Mouse (Mus musculus): ENCODE results near the gene Tnfrsf4. TPM values are rescaled to one million over a fixed set of nuclear protein-coding genes. Genes with fewer than 3 reads are reported as not detected.
A peak's percentile ranks its signal among the peaks of the same experiment; 100 is the strongest.

The Tnfrsf4 gene
- polyA plus RNA-seq, 1 experiment: 3.3 TPM

DNA sequence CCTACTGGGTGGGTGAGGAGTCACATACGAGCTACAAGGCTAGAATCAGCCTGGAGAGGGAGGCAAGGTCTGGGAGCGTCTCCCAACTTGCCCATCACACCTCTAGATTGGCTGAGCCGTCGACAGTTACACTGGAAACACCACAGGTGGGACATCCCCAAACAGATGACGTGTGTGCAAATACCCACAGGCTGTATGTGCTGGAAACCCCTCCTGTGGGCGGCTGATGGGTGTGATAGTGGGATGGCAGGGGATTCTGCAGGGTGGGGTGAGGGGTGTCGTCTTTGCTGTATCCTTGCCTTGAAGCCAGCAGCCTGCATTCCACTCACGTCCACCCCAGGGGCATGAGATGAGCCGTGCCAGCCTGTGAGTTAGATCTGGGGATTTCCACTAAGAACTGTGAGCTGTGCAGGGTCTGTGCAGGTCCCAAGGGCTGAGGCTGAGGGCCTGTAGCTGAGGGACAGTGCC, 17.0 kb downstream of the Tnfrsf4 start:
- TF ChIP-seq POLR2A (IDR thresholded peaks at IDR 0.05; ENCODE audit: borderline replicate concordance, extremely low read depth, insufficient read depth, insufficient read length, poor library complexity, severe bottlenecking) (no peak), CTCF (IDR thresholded peaks at IDR 0.05; ENCODE audit: borderline replicate concordance, extremely low read depth, insufficient read depth, insufficient read length) (no peak)
- DNase-seq (ENCODE audit: low read depth): peak; percentile 6

- no peak for TF ChIP-seq POLR2A (IDR thresholded peaks at IDR 0.05; ENCODE audit: borderline replicate concordance, extremely low read depth, insufficient read depth, insufficient read length, poor library complexity, severe bottlenecking)
- TF ChIP-seq CTCF (IDR thresholded peaks at IDR 0.05; ENCODE audit: borderline replicate concordance, extremely low read depth, insufficient read depth, insufficient read length): no peak
- no peak for DNase-seq (ENCODE audit: low read depth)
Observed at GRCm38 (mm10) chr4:156031255-156031592, 17.6 kb downstream of the Tnfrsf4 start.

DNA sequence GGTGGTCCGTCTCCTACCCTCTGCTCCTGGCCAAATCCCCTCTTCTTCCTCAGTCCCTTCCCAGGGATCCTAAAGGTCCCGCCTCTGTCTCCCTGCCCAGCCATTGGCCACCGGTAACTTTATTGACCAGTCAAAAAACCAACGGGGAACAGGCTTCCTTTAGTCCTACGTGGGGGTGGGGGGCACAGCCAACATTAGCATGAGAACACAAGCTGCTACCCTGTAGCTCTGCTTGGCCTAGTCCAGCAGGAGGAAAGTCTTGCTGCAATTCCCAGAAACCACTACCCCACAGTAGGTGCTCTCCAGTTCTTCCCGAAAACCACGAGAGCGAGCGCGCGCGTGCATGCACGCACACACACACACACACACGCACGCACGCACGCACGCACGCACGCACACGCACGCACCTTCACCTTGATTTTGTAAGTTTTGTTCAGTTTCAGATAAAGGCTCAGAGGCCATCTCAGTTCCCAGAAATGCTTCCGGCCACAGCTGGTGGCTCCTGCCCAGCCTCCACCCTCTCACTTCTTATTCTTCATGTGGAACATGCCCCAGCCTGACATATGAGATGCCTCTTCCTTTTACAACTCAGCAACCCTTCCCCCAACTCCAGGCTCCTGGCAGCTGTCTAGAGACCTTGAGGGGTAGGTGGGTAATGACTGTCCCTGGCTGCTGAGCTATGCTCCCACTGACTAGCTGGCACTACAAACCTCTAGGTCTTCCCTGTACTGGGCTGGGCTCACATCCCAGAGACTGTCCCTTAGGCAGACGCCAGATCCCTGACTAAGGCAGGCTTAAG, 18.1 kb downstream of the Tnfrsf4 start:
- DNase-seq (ENCODE audit: low read depth): peak; percentile 95
- no peak for TF ChIP-seq CTCF (IDR thresholded peaks at IDR 0.05; ENCODE audit: borderline replicate concordance, extremely low read depth, insufficient read depth, insufficient read length)

GRCm38 (mm10) chr4:156032856-156033255, 19.2 kb downstream of the Tnfrsf4 start:
- TF ChIP-seq POLR2A (IDR thresholded peaks at IDR 0.05; ENCODE audit: borderline replicate concordance, extremely low read depth, insufficient read depth, insufficient read length, poor library complexity, severe bottlenecking): no peak
- TF ChIP-seq CTCF (IDR thresholded peaks at IDR 0.05; ENCODE audit: borderline replicate concordance, extremely low read depth, insufficient read depth, insufficient read length): no peak
- no peak for DNase-seq (ENCODE audit: low read depth)

GRCm38 (mm10) chr4:156033476-156034119, 20.0 kb downstream of the Tnfrsf4 start:
- no peak for TF ChIP-seq POLR2A (IDR thresholded peaks at IDR 0.05; ENCODE audit: borderline replicate concordance, extremely low read depth, insufficient read depth, insufficient read length, poor library complexity, severe bottlenecking)
- TF ChIP-seq CTCF (IDR thresholded peaks at IDR 0.05; ENCODE audit: borderline replicate concordance, extremely low read depth, insufficient read depth, insufficient read length): peak; percentile 65; the same call in 1 of the 2 replicates
- DNase-seq (ENCODE audit: low read depth): peak; percentile 57

- TF ChIP-seq POLR2A (IDR thresholded peaks at IDR 0.05; ENCODE audit: borderline replicate concordance, extremely low read depth, insufficient read depth, insufficient read length, poor library complexity, severe bottlenecking) (no peak), CTCF (IDR thresholded peaks at IDR 0.05; ENCODE audit: borderline replicate concordance, extremely low read depth, insufficient read depth, insufficient read length) (no peak)
- DNase-seq (ENCODE audit: low read depth): no peak
Observed at GRCm38 (mm10) chr4:156034301-156034700, 20.7 kb downstream of the Tnfrsf4 start.

GRCm38 (mm10) chr4:156034901-156035300, 21.3 kb downstream of the Tnfrsf4 start:
- no peak for TF ChIP-seq POLR2A (IDR thresholded peaks at IDR 0.05; ENCODE audit: borderline replicate concordance, extremely low read depth, insufficient read depth, insufficient read length, poor library complexity, severe bottlenecking)
- TF ChIP-seq CTCF (IDR thresholded peaks at IDR 0.05; ENCODE audit: borderline replicate concordance, extremely low read depth, insufficient read depth, insufficient read length): no peak
- DNase-seq (ENCODE audit: low read depth): no peak

DNA sequence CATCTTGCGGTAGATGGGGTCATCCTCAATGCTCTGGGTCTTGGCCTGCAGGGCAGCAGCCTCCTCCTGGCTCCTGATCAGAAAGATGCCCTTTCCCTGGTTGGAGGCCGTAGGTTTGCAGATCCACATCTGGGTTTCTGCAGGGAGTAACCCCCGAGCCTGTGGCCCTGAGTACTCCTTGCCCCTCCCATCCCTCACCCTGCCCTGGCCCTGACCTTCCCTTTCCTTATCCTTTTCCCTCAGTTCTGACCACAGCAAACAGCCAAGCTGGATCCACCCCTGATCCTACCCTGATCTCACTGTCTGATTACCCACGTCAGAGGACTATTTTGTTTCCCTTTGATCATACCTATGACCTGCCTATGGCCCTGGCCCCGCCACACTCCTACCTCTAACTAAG, 31.1 kb downstream of the Tnfrsf4 start:
- no peak for DNase-seq (ENCODE audit: low read depth)
- TF ChIP-seq POLR2A (IDR thresholded peaks at IDR 0.05; ENCODE audit: borderline replicate concordance, extremely low read depth, insufficient read depth, insufficient read length, poor library complexity, severe bottlenecking) (no peak), CTCF (IDR thresholded peaks at IDR 0.05; ENCODE audit: borderline replicate concordance, extremely low read depth, insufficient read depth, insufficient read length) (no peak)

DNA sequence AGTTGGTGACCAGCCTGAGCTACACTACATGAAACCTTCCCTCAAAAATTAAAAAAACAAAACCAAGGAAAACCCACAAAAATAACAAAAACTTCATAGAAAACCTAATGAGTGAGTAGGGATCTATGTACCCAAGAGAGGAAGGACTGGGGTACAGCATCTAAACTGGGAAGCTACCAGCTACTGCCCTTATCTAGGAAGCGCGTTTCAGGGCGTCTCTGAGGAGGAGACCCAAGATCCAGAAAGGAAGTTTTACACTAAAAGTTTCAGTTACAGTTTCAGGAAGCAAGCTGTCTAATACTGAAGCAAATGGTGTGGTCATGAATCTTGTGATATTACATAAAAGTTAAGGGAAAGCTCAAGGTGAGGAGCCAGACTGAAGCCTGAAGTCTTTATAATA, 36.1 kb downstream of the Tnfrsf4 start:
- no peak for TF ChIP-seq CTCF (IDR thresholded peaks at IDR 0.05; ENCODE audit: borderline replicate concordance, extremely low read depth, insufficient read depth, insufficient read length)
- TF ChIP-seq POLR2A (IDR thresholded peaks at IDR 0.05; ENCODE audit: borderline replicate concordance, extremely low read depth, insufficient read depth, insufficient read length, poor library complexity, severe bottlenecking): no peak
- DNase-seq (ENCODE audit: low read depth): no peak

- DNase-seq (ENCODE audit: low read depth): peak; percentile 20
- no peak for TF ChIP-seq CTCF (IDR thresholded peaks at IDR 0.05; ENCODE audit: borderline replicate concordance, extremely low read depth, insufficient read depth, insufficient read length)
- no peak for TF ChIP-seq POLR2A (IDR thresholded peaks at IDR 0.05; ENCODE audit: borderline replicate concordance, extremely low read depth, insufficient read depth, insufficient read length, poor library complexity, severe bottlenecking)
Observed at GRCm38 (mm10) chr4:156050391-156050980, 36.8 kb downstream of the Tnfrsf4 start.

DNA sequence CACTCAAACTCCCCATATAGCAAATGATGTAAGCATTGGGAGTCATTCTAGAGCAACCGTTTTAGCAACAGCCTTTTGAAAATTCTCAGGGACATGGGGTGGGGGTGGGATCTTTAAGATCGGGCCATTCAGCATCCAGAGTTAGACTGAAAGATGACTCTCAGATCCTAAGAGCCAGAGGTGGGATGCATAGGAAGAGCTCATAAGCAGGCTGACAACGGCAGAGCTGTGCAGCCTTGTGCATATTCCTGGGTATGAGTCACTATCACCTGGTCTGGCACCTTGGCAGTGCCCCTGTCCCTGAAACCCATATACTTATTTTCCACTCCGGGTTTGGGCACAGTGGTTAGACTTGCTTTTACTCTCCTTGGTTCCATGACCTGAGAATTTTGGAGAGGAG, 39.5 kb downstream of the Tnfrsf4 start:
- DNase-seq (ENCODE audit: low read depth): no peak

More for the DNA sequence above, 39.5 kb downstream of the Tnfrsf4 start:
- TF ChIP-seq CTCF (IDR thresholded peaks at IDR 0.05; ENCODE audit: borderline replicate concordance, extremely low read depth, insufficient read depth, insufficient read length) (no peak), POLR2A (IDR thresholded peaks at IDR 0.05; ENCODE audit: borderline replicate concordance, extremely low read depth, insufficient read depth, insufficient read length, poor library complexity, severe bottlenecking) (no peak)
